ENCODE assay signal across 8 mouse cellular contexts in genomic region chr17:34632261-34632691, GRCm38 (mm10). TPM values are rescaled to one million over a fixed set of nuclear protein-coding genes. Genes with fewer than 3 reads are reported as not detected.
A peak's percentile ranks its signal among the peaks of the same experiment; 100 is the strongest.
DNase-seq lines count a peak whose midpoint lies in the region; ATAC-seq lines count a peak whose summit lies in the region.

No protein-coding gene starts in this region.

- no peaks in the 10 kb centered on the region for H3K9me3 ChIP-seq in embryonic facial prominence, embryonic 12.5 days
- no peaks in the 10 kb centered on the region for H3K9me3 ChIP-seq in limb, embryonic 10.5 days (replicated peaks)
- H3K9me3 ChIP-seq in midbrain, embryonic 11.5 days (ENCODE audit: control insufficient read depth, low read length): no peaks in the 10 kb centered on the region

- peak overlapping the region; percentile 34 for H3K4me3 ChIP-seq in embryonic facial prominence, embryonic 12.5 days
- peak overlapping the region; percentile 52 for H3K4me3 ChIP-seq in limb, embryonic 10.5 days
- peak overlapping the region; percentile 29 for H3K4me3 ChIP-seq in midbrain, embryonic 11.5 days (ENCODE audit: low read depth, low read length)

- H3K27me3 ChIP-seq in embryonic facial prominence, embryonic 12.5 days: peaks cover 44% of the 10 kb centered on the region
- peaks cover 62% of the 10 kb centered on the region for H3K27me3 ChIP-seq in limb, embryonic 10.5 days (ENCODE audit: low read depth, poor library complexity, severe bottlenecking)
- peaks cover 26% of the 10 kb centered on the region for H3K27me3 ChIP-seq in midbrain, embryonic 11.5 days (ENCODE audit: control insufficient read depth, insufficient read depth, low read length)

- peak; percentile 82 for DNase-seq in adrenal gland, postnatal 14 days
- peak; percentile 91 to 93 for DNase-seq in heart, adult 18-20 months
- DNase-seq in kidney, adult 11 months: peak; percentile 87
- peak; percentile 55 for DNase-seq in limb, embryonic 10.5 days (ENCODE audit: low spot score)
- peak; percentile 95 for DNase-seq in midbrain, embryonic 11.5 days (ENCODE audit: low spot score, missing footprints)
- peak; percentile 71 for DNase-seq in skeletal muscle tissue, adult 2 months (ENCODE audit: low read depth, low spot score)
- no peak for DNase-seq in MN1 (ENCODE audit: low spot score)

- WGBS in embryonic facial prominence, embryonic 12.5 days: 2% methylated on average over 26 of the region's 26 CpGs
- WGBS in limb, embryonic 10.5 days: 1% methylated on average over 26 of the region's 26 CpGs
- WGBS in midbrain, embryonic 11.5 days: 1% methylated on average over 26 of the region's 26 CpGs

- peak overlapping the region; percentile 78 for H3K4me2 ChIP-seq in embryonic facial prominence, embryonic 12.5 days (replicated peaks)
- peak overlapping the region; percentile 56 for H3K4me2 ChIP-seq in midbrain, embryonic 11.5 days

- H3K4me1 ChIP-seq in embryonic facial prominence, embryonic 12.5 days: peaks cover 39% of the 10 kb centered on the region
- H3K4me1 ChIP-seq in limb, embryonic 10.5 days: peaks cover 59% of the 10 kb centered on the region
- H3K4me1 ChIP-seq in midbrain, embryonic 11.5 days (ENCODE audit: control insufficient read depth, insufficient read depth, low read length): peaks cover 39% of the 10 kb centered on the region

- H3K36me3 ChIP-seq in embryonic facial prominence, embryonic 12.5 days: no peaks in the 10 kb centered on the region
- no peaks in the 10 kb centered on the region for H3K36me3 ChIP-seq in limb, embryonic 10.5 days
- H3K36me3 ChIP-seq in midbrain, embryonic 11.5 days (ENCODE audit: control insufficient read depth, insufficient read depth, low read length): no peaks in the 10 kb centered on the region

- no peak overlapping the region for H3K27ac ChIP-seq in embryonic facial prominence, embryonic 12.5 days
- H3K27ac ChIP-seq in limb, embryonic 10.5 days: peak overlapping the region; percentile 46; the same call in 1 of the 2 replicates
- H3K27ac ChIP-seq in midbrain, embryonic 11.5 days (ENCODE audit: low read depth, low read length): no peak overlapping the region

- peak overlapping the region; percentile 47; the same call in 1 of the 2 replicates for H3K9ac ChIP-seq in embryonic facial prominence, embryonic 12.5 days
- peak overlapping the region; percentile 44 for H3K9ac ChIP-seq in midbrain, embryonic 11.5 days (ENCODE audit: low read length)

- 0 out of 2 replicates have a peak, but pooled peaks have one; percentile 16 for ATAC-seq in embryonic facial prominence, embryonic 12.5 days (ENCODE audit: insufficient number of reproducible peaks, insufficient read depth, low FRiP score, low TSS enrichment)
- 0 out of 2 replicates have a peak, but pooled peaks have one; percentile 15 for ATAC-seq in midbrain, embryonic 11.5 days (ENCODE audit: low FRiP score)

RNA-seq across cellular contexts. Expression of gene Prrt1, which starts 2.9 kb away (rescaled TPM):
- 8.7 and 12.4 TPM in 2 replicates for total RNA-seq in adrenal gland, postnatal 14 days (2021)
- 0.52 and 0.56 TPM in 2 replicates for polyA plus RNA-seq in embryonic facial prominence, embryonic 12.5 days (2016; fragmentation: Nextera tagmentation; extraction: Ambion mirVana)
- total RNA-seq in heart, adult 18-20 months (2021): 1 to 10 TPM in 1 of 2 experiments, under 1 TPM in 1; 0.93 to 1.5 TPM
- 0.08 TPM in 1 of 2 replicates, not detected in the other for polyA plus RNA-seq in limb, embryonic 10.5 days (2016; fragmentation: Nextera tagmentation; extraction: Ambion mirVana)
- 1.8 and 2.4 TPM in 2 replicates for polyA plus RNA-seq in midbrain, embryonic 11.5 days (2014; fragmentation: Nextera tagmentation; extraction: Ambion mirVana)

RNA-seq across cellular contexts. Expression of gene Ppt2, which starts 4.0 kb away (rescaled TPM):
- 49.7 and 50.0 TPM in 2 replicates for total RNA-seq in adrenal gland, postnatal 14 days (2021)
- polyA plus RNA-seq in embryonic facial prominence, embryonic 12.5 days (2016; fragmentation: Nextera tagmentation; extraction: Ambion mirVana): 18.0 and 18.8 TPM in 2 replicates
- total RNA-seq in heart, adult 18-20 months (2021): 10 to 100 TPM; 55.5 to 55.8 TPM
- polyA plus RNA-seq in limb, embryonic 10.5 days (2016; fragmentation: Nextera tagmentation; extraction: Ambion mirVana): 21.0 and 21.6 TPM in 2 replicates
- 25.8 and 26.4 TPM in 2 replicates for polyA plus RNA-seq in midbrain, embryonic 11.5 days (2014; fragmentation: Nextera tagmentation; extraction: Ambion mirVana)

RNA-seq across cellular contexts. Expression of gene Fkbpl, which starts 12.3 kb away (rescaled TPM):
- total RNA-seq in adrenal gland, postnatal 14 days (2021): 11.5 and 12.5 TPM in 2 replicates
- 16.6 and 16.8 TPM in 2 replicates for polyA plus RNA-seq in embryonic facial prominence, embryonic 12.5 days (2016; fragmentation: Nextera tagmentation; extraction: Ambion mirVana)
- total RNA-seq in heart, adult 18-20 months (2021): 1 to 10 TPM; 5.8 to 6.5 TPM
- 17.9 and 18.9 TPM in 2 replicates for polyA plus RNA-seq in limb, embryonic 10.5 days (2016; fragmentation: Nextera tagmentation; extraction: Ambion mirVana)
- 14.4 and 15.1 TPM in 2 replicates for polyA plus RNA-seq in midbrain, embryonic 11.5 days (2014; fragmentation: Nextera tagmentation; extraction: Ambion mirVana)

RNA-seq across cellular contexts. Expression of gene Atf6b, which starts 14.7 kb away (rescaled TPM):
- total RNA-seq in adrenal gland, postnatal 14 days (2021): 43.5 and 52.1 TPM in 2 replicates
- 110 TPM in 2 replicates for polyA plus RNA-seq in embryonic facial prominence, embryonic 12.5 days (2016; fragmentation: Nextera tagmentation; extraction: Ambion mirVana)
- total RNA-seq in heart, adult 18-20 months (2021): 10 to 100 TPM; 15.5 to 17.2 TPM
- polyA plus RNA-seq in limb, embryonic 10.5 days (2016; fragmentation: Nextera tagmentation; extraction: Ambion mirVana): 101 TPM in 2 replicates
- polyA plus RNA-seq in midbrain, embryonic 11.5 days (2014; fragmentation: Nextera tagmentation; extraction: Ambion mirVana): 68.2 and 77.6 TPM in 2 replicates

RNA-seq across cellular contexts. Expression of gene Egfl8, which starts 16.5 kb away (rescaled TPM):
- total RNA-seq in adrenal gland, postnatal 14 days (2021): 4.3 and 4.7 TPM in 2 replicates
- polyA plus RNA-seq in embryonic facial prominence, embryonic 12.5 days (2016; fragmentation: Nextera tagmentation; extraction: Ambion mirVana): 7.0 and 10.1 TPM in 2 replicates
- total RNA-seq in heart, adult 18-20 months (2021): 1 to 10 TPM in 1 of 2 experiments, under 1 TPM in 1; 0.85 to 1.1 TPM
- 1.9 and 2.2 TPM in 2 replicates for polyA plus RNA-seq in limb, embryonic 10.5 days (2016; fragmentation: Nextera tagmentation; extraction: Ambion mirVana)
- polyA plus RNA-seq in midbrain, embryonic 11.5 days (2014; fragmentation: Nextera tagmentation; extraction: Ambion mirVana): 3.3 and 3.8 TPM in 2 replicates
